Mouse (Mus musculus) cortical plate, adult 2 months (tissue): ENCODE measurements around the gene Dkk2. TPM values are rescaled to one million over a fixed set of nuclear protein-coding genes. Genes with fewer than 3 reads are reported as not detected.
A peak's percentile ranks its signal among the peaks of the same experiment; 100 is the strongest.

ENCODE experiments used
- H3K27ac ChIP-seq: fragments of 200-500 bp; 2 replicates; pipeline ENCODE4 v1.5.1; 2012; ENCODE audit warnings: low read length, control low read depth, inconsistent platforms; ENCODE audit not compliant: insufficient read depth
- H3K4me1 ChIP-seq: fragments of 200-500 bp; 2 replicates; pipeline ENCODE4 v1.6.1; 2011; ENCODE audit warnings: low read length; ENCODE audit not compliant: control insufficient read depth, insufficient read depth
- H3K4me3 ChIP-seq: fragments of 200-500 bp; 2 replicates; pipeline ENCODE4 v1.5.1; 2011; ENCODE audit warnings: mild to moderate bottlenecking, low read length, control low read depth; ENCODE audit not compliant: insufficient read depth
- CTCF ChIP-seq: fragments of 200-500 bp; IDR thresholded peaks from 2 replicates; pipeline ENCODE4 v1.5.1; 2011; ENCODE audit warnings: mild to moderate bottlenecking, control low read depth, low read length; ENCODE audit not compliant: insufficient read depth; ENCODE audit errors: extremely low read depth
- POLR2A ChIP-seq: fragments of 200-500 bp; IDR thresholded peaks from 2 replicates; pipeline ENCODE4 v1.6.1; 2011; ENCODE audit warnings: mild to moderate bottlenecking, low read length, control low read depth; ENCODE audit not compliant: insufficient read depth; ENCODE audit errors: extremely low read depth
- polyA plus RNA-seq: library from polyadenylated mRNA; depleted of rRNA; stranded (reverse); fragments of >200 nt; gene quantifications from 2 replicates; pipeline ENCODE4 v1.2.3, GENCODE M21; 2012

Dkk2 gene
- polyA plus RNA-seq, 1 experiment, result 0.35 TPM

- no peak overlapping the region for H3K27ac ChIP-seq
- H3K4me1 ChIP-seq, result no peaks in the 10 kb centered on the region; the same call in 1 of the 2 replicates
- TF ChIP-seq CTCF (no peak), POLR2A (no peak)
- H3K4me3 ChIP-seq, result no peak overlapping the region
Measured at GRCm38 (mm10) chr3:132084680-132085079, 412 bp upstream of the Dkk2 start.

- no peak for TF ChIP-seq CTCF
- no peak for TF ChIP-seq POLR2A
- H3K4me3 ChIP-seq, result peak overlapping the region; percentile 10
- H3K4me1 ChIP-seq, result no peaks in the 10 kb centered on the region; the same call in 1 of the 2 replicates
- H3K27ac ChIP-seq, result no peak overlapping the region
Measured at GRCm38 (mm10) chr3:132085823-132086350, 795 bp downstream of the Dkk2 start.

GRCm38 (mm10) chr3:132086461-132086860 is 1.4 kb downstream of the Dkk2 start:
- Histone ChIP-seq H3K27ac (no peak overlapping the region), H3K4me1 (no peaks in the 10 kb centered on the region; the same call in 1 of the 2 replicates), H3K4me3 (peak overlapping the region; percentile 21; the same call in 1 of the 2 replicates)
- TF ChIP-seq POLR2A (no peak), CTCF (no peak)

DNA sequence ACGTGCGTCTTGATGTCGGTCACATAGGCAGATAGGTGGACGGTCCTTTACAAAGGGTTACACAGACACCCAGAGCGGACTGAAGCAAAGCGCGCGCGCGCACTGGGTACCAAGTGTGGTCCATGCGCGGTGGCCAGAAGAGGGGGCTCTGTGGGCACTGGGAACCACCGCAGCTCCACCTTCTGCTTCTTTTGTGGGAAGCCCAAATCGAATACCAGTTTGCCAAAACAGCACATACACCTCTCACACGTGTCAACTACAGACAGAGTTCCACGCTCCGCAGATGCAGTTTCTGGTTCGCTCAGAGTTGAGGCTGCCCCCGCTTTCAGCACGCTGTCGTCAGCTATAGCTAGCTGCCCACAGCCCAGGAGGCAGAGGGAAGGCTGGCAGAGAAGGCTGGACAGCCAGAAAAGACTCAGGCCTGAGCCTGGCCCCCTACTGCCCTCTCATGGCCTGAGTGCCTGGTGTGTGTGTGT is 2.0 kb downstream of the Dkk2 start:
- Histone ChIP-seq H3K4me3 (peak overlapping the region; percentile 21), H3K27ac (no peak overlapping the region), H3K4me1 (no peaks in the 10 kb centered on the region; the same call in 1 of the 2 replicates)
- TF ChIP-seq POLR2A (no peak), CTCF (no peak)

DNA sequence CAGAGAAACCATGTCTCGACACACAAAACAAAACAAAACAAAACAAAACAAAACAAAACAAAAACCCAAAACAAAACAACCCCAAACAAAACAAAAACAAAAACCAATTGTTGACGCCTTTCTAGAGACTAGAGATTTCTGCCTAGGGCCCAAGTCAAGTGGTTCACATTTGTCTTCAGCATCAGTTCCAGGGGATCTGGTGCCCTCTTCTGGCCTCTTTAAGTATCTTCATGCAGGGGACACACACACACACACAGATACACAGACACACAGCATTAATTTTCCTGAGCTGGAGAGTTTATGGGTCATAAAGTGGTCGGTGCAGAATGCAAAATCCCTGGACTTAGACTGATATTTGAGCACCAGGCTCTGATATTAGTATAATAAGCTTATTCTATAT is 7.9 kb downstream of the Dkk2 start:
- Histone ChIP-seq H3K27ac (no peak overlapping the region), H3K4me3 (no peak overlapping the region), H3K4me1 (no peaks in the 10 kb centered on the region)
- TF ChIP-seq POLR2A, result no peak
- TF ChIP-seq CTCF, result no peak

DNA sequence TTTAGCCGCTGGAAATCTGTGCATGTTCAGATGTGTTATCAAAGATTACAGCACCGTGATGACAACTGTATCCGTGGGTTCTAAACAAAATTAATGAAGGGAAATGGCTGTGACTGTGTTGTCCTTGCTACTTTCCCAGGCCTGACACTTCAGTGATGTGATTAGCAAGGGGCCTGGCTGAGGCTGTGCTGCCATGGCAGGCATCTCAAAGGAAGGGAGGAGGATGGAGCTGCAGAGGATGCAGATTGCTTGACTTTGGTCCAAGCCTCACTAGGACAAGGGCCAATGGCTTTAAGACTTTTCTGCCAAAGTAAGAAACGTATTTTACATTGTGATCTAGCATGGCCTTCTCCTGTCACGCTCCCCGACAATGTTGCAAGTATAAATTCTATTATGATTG is 11.2 kb downstream of the Dkk2 start:
- Histone ChIP-seq H3K4me1 (no peaks in the 10 kb centered on the region), H3K27ac (no peak overlapping the region), H3K4me3 (no peak overlapping the region)
- TF ChIP-seq CTCF, result no peak

GRCm38 (mm10) chr3:132100746-132101145 is 15.7 kb downstream of the Dkk2 start:
- no peak overlapping the region for H3K4me3 ChIP-seq
- no peak for TF ChIP-seq POLR2A
- TF ChIP-seq CTCF, result no peak
- no peaks in the 10 kb centered on the region for H3K4me1 ChIP-seq
- H3K27ac ChIP-seq, result no peak overlapping the region

- TF ChIP-seq CTCF, result no peak
- no peak for TF ChIP-seq POLR2A
- Histone ChIP-seq H3K4me3 (no peak overlapping the region), H3K27ac (no peak overlapping the region), H3K4me1 (no peaks in the 10 kb centered on the region)
Measured at GRCm38 (mm10) chr3:132103020-132103419, 17.9 kb downstream of the Dkk2 start.

DNA sequence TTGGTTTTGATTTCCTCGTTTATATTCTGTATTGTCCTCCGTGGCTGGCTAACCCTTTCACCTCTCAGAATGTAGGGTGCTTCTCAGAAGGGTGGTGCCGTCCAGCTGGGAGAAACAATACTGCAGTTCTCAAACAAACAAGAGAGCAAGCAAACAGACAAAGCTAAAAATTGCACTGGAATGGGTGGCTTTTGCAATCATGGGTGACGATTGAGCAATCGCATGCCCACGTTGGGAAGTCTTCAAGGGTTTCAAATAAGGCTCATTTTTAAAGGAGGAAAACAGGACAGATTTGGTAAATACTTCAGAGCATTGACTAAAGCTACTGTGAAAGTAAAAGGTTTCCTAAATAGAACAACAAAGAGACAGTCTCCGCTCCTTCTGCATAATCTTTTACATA is 18.4 kb downstream of the Dkk2 start:
- Histone ChIP-seq H3K27ac (no peak overlapping the region), H3K4me1 (no peaks in the 10 kb centered on the region), H3K4me3 (no peak overlapping the region)
- TF ChIP-seq CTCF (no peak), POLR2A (no peak)

DNA sequence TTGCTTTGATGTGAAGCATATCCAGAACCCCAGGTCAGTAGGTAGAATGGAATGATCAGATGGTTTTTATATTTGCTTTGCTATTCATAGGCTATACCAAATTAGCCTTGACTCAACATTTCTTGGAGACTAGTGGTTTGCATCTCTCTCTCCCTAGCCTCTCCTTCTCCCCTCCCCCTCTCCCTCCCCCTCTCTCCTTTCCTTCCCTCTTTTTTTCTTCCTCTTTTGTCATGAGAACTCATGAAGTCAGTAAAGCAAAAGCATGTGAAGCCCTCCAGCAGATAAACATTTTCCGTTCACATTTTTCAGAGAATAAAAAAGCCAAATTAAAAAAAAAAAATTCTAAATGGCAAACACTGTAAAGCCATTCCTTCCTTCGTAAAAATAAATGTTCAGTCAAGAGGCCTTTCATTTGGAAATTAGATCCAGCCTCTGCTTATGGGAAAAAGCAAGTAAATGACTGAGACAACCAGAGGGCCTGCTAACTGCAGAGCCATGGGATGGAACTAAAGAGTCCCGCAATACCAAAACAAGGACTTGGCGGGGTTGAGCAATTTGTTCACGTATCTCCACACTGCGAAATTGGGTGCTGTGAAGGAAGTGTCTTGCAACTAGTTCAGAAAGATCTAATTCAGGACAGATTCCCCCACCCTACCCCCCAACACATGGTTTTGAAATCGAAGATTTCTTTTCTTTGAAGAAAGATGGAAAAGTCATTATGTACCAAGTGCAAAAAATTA is 30.9 kb downstream of the Dkk2 start:
- H3K27ac ChIP-seq, result no peak overlapping the region
- no peaks in the 10 kb centered on the region for H3K4me1 ChIP-seq
- no peak overlapping the region for H3K4me3 ChIP-seq
- TF ChIP-seq CTCF (no peak), POLR2A (no peak)
